ENCODE assay signal across 8 mouse cellular contexts in the genomic region with DNA sequence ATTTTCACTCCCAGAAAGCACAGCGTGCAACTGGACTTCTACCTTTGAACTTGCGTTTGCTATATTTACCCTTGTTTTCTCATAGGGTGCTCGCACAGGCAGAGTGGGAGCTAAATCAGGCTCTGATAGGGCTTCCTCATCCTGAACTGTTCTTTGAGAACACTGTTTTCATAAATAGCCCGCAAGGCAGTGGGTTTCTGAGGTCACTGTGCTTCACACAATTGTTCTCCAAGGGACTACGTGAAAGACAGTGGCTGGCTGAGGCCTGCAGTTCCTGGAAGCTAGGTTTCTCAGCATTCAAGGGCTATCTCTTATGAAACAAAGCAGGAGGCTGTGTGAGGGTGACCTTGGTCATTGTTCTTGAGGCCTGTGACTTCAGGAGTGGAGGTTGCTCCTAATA.
DNase-seq lines count a peak whose midpoint lies in the region; ATAC-seq and TF ChIP-seq lines count a peak whose summit lies in the region.

No protein-coding gene starts in this region.

- no peak; the same call in 1 of the 2 replicates for ATAC-seq in heart, embryonic 13.5 days (ENCODE audit: extremely low read depth, insufficient number of reproducible peaks, low FRiP score, low TSS enrichment)
- ATAC-seq in frontal cortex, adult (ENCODE audit: low TSS enrichment): no peak
- no peak for ATAC-seq in forebrain, postnatal 0 days

- H3K27ac ChIP-seq in layer of hippocampus, adult 2 months: peak overlapping the region; percentile 32; the same call in 1 of the 2 replicates
- peak overlapping the region; percentile 89 for H3K27ac ChIP-seq in heart, embryonic 13.5 days (replicated peaks)
- no peak overlapping the region for H3K27ac ChIP-seq in forebrain, postnatal 0 days (ENCODE audit: low read depth, low read length)

- no peak for TF ChIP-seq CTCF in layer of hippocampus, adult 2 months (conservative IDR thresholded peaks at IDR 0.05)
- TF ChIP-seq CTCF in forebrain, postnatal 0 days (IDR thresholded peaks at IDR 0.05; ENCODE audit: low read depth): no peak

- H3K4me3 ChIP-seq in layer of hippocampus, adult 2 months: no peak overlapping the region
- H3K4me3 ChIP-seq in heart, embryonic 13.5 days: no peak overlapping the region
- H3K4me3 ChIP-seq in forebrain, postnatal 0 days (ENCODE audit: low read depth, low read length): no peak overlapping the region

- H3K9me3 ChIP-seq in heart, embryonic 13.5 days: no peaks in the 10 kb centered on the region
- H3K9me3 ChIP-seq in forebrain, postnatal 0 days (ENCODE audit: low read length): no peaks in the 10 kb centered on the region

- H3K36me3 ChIP-seq in heart, embryonic 13.5 days: no peaks in the 10 kb centered on the region
- H3K36me3 ChIP-seq in forebrain, postnatal 0 days (ENCODE audit: insufficient read depth): no peaks in the 10 kb centered on the region

- peaks cover 46% of the 10 kb centered on the region for H3K4me1 ChIP-seq in heart, embryonic 13.5 days
- H3K4me1 ChIP-seq in forebrain, postnatal 0 days (ENCODE audit: insufficient read depth): no peaks in the 10 kb centered on the region

- no peak for DNase-seq in layer of hippocampus, adult 2 months (ENCODE audit: low spot score in 2 of 2)
- DNase-seq in layer of hippocampus, adult 11-12 months (ENCODE audit: low spot score): no peak
- DNase-seq in kidney, postnatal 10 days: peak; percentile 12
- DNase-seq in skeletal muscle tissue, adult 2 months (ENCODE audit: low read depth, low spot score): peak; percentile 12
- DNase-seq in left cerebral cortex, adult 8-10 months (ENCODE audit: low spot score in 2 of 2): no peak
- DNase-seq in forebrain, postnatal 0 days: no peak

- no peaks in the 10 kb centered on the region for H3K27me3 ChIP-seq in heart, embryonic 13.5 days (replicated peaks)
- H3K27me3 ChIP-seq in forebrain, postnatal 0 days (ENCODE audit: insufficient read depth, low read length): no peaks in the 10 kb centered on the region

- 0 out of 2 replicates have a peak overlapping the region, but pooled peaks have one; percentile 28 for H3K9ac ChIP-seq in heart, embryonic 13.5 days
- H3K9ac ChIP-seq in forebrain, postnatal 0 days: no peak overlapping the region

- H3K4me2 ChIP-seq in heart, embryonic 13.5 days: no peak overlapping the region
- no peak overlapping the region for H3K4me2 ChIP-seq in forebrain, postnatal 0 days (ENCODE audit: low read depth)

- 31% methylated on average over 5 of the region's 5 CpGs for WGBS in heart, embryonic 13.5 days
- 80% methylated on average over 5 of the region's 5 CpGs for WGBS in forebrain, postnatal 0 days

Comparison
In these comparisons a context has a peak if more than half of its experiments do, and no peak if none do; other contexts are left out.
1. DNase-seq: peak in kidney, postnatal 10 days (single experiment) and skeletal muscle tissue, adult 2 months (single experiment); none in layer of hippocampus, adult 2 months (0 of 2), layer of hippocampus, adult 11-12 months (single experiment), left cerebral cortex, adult 8-10 months (0 of 2) and forebrain, postnatal 0 days (single experiment).